Mouse (Mus musculus): Measurements from ENCODE around the gene Ywhae. TPM values are rescaled to one million over a fixed set of nuclear protein-coding genes. Genes with fewer than 3 reads are reported as not detected.
A peak's percentile ranks its signal among the peaks of the same experiment; 100 is the strongest.
"Not testable (repeated sequence)": the region's sequence is repeated elsewhere in the genome, so short reads cannot be mapped to it uniquely, and the experiment has no call there.

The Ywhae gene
- polyA plus RNA-seq, 1 experiment, result 188 TPM

DNA sequence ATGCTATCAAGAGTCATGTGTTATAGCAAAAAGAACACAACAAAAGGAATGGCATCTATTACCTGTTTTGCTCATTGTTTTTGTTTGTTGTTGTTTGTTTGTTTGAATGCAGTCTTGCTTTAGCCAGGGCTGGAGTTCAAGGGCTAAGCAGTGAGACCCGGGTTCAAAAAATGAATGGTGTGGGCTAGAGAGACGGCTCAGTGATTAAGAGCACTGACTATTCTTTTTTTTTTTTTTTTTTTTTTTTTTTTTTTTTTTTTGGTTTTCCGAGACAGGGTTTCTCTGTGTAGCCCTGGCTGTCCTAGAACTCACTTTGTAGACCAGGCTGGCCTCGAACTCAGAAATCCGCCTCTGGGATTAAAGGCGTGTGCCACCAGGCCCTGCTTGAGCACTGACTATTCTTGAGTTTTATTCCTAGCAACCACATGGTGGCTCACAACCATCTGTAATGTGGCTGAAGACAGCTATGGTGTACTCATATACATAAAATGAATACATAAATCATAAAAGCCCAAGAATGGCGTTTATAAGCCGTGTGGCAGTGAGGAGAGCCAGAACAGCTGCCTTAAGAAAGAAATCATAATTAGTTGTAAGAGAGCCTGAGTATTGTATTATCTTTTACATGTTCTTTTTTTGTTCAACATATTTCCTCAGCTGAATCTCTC lies 15.9 kb upstream of the Ywhae start:
- Histone ChIP-seq H3K27ac (ENCODE audit: control insufficient read depth, insufficient read depth, low read depth, low read length) (no peak overlapping the region), H3K4me3 (ENCODE audit: control insufficient read depth, low read depth, low read length) (no peak overlapping the region), H3K27me3 (ENCODE audit: control insufficient read depth, insufficient read depth, low read length) (no peaks in the 10 kb centered on the region), H3K36me3 (ENCODE audit: control insufficient read depth, insufficient read depth, low read length) (no peaks in the 10 kb centered on the region), H3K4me1 (ENCODE audit: control insufficient read depth, insufficient read depth, low read length) (peaks cover 6% of the 10 kb centered on the region)
- TF ChIP-seq CTCF (IDR thresholded peaks at IDR 0.05; ENCODE audit: control insufficient read depth, insufficient read depth, insufficient replicate concordance, low read depth, low read length) (no peak), POLR2A (IDR thresholded peaks at IDR 0.05; ENCODE audit: control insufficient read depth, low read depth, low read length) (no peak)

DNA sequence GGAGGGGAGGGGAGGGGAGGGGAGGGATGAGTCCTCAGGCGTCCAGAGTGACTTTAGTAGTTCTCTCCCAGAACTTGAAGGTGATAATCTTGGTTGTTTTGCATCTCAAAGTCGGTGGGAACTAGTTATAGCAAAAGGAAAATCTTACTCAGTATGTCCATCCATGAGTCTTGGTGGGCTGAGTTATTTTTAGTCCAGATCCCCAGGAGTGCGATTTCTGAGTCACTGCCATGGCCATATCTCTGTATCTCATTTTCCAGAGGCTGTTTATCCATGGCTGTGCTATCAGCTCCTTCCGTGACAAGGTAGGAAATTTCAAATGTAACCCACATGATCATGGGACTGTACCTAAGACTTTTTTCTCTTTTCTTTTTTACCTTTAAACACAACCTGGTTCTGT lies 10.3 kb upstream of the Ywhae start:
- H3K4me3 ChIP-seq (ENCODE audit: control insufficient read depth, low read depth, low read length), result no peak overlapping the region
- TF ChIP-seq POLR2A (IDR thresholded peaks at IDR 0.05; ENCODE audit: control insufficient read depth, low read depth, low read length) (no peak), CTCF (IDR thresholded peaks at IDR 0.05; ENCODE audit: control insufficient read depth, insufficient read depth, insufficient replicate concordance, low read depth, low read length) (no peak)
- H3K36me3 ChIP-seq (ENCODE audit: control insufficient read depth, insufficient read depth, low read length), result no peaks in the 10 kb centered on the region
- no peaks in the 10 kb centered on the region for H3K4me1 ChIP-seq (ENCODE audit: control insufficient read depth, insufficient read depth, low read length)
- no peaks in the 10 kb centered on the region for H3K27me3 ChIP-seq (ENCODE audit: control insufficient read depth, insufficient read depth, low read length)
- H3K27ac ChIP-seq (ENCODE audit: control insufficient read depth, insufficient read depth, low read depth, low read length), result no peak overlapping the region

DNA sequence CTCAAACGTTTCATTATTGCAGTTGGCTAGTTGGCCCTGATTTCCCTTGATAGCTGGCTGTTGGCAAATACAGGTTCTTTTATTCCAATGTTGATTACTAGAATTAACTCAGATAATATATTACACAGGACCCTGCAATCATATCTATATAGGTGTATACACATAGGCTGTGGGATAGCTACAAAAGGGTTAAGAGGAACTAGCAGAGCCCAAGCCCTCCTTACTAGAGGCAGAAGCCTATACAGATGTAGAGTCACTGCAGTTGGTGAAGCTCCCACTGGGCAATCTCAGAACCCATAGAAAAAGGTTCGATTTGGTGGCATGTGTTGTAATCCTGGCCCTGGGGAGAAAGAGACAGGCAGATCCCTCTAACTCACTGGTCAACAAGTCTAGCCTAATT lies 5.5 kb upstream of the Ywhae start:
- H3K4me1 ChIP-seq (ENCODE audit: control insufficient read depth, insufficient read depth, low read length), result no peaks in the 10 kb centered on the region
- H3K27me3 ChIP-seq (ENCODE audit: control insufficient read depth, insufficient read depth, low read length), result no peaks in the 10 kb centered on the region
- H3K36me3 ChIP-seq (ENCODE audit: control insufficient read depth, insufficient read depth, low read length), result no peaks in the 10 kb centered on the region
- H3K4me3 ChIP-seq (ENCODE audit: control insufficient read depth, low read depth, low read length), result no peak overlapping the region
- H3K27ac ChIP-seq (ENCODE audit: control insufficient read depth, insufficient read depth, low read depth, low read length), result no peak overlapping the region
- TF ChIP-seq POLR2A (IDR thresholded peaks at IDR 0.05; ENCODE audit: control insufficient read depth, low read depth, low read length) (no peak), CTCF (IDR thresholded peaks at IDR 0.05; ENCODE audit: control insufficient read depth, insufficient read depth, insufficient replicate concordance, low read depth, low read length) (no peak)

DNA sequence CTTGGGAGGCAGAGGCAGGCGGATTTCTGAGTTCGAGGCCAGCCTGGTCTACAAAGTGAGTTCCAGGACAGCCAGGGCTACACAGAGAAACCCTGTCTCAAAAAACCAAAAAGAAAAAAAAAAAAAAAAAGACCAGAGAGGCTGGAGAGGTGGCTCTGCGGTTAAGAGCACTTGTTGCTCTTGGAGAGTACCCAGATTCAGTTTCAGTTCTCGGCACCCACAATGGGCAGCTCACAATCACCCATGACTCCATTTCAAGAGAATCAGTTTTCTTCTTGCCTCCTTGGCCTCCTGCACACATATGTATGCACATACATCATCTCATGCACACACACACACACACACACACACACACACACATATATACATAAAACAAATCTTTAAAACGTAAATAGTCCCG lies 5.0 kb upstream of the Ywhae start:
- H3K27ac ChIP-seq (ENCODE audit: control insufficient read depth, insufficient read depth, low read depth, low read length); H3K27me3 ChIP-seq (ENCODE audit: control insufficient read depth, insufficient read depth, low read length); H3K4me1 ChIP-seq (ENCODE audit: control insufficient read depth, insufficient read depth, low read length); H3K36me3 ChIP-seq (ENCODE audit: control insufficient read depth, insufficient read depth, low read length); H3K4me3 ChIP-seq (ENCODE audit: control insufficient read depth, low read depth, low read length): not testable (repeated sequence)

DNA sequence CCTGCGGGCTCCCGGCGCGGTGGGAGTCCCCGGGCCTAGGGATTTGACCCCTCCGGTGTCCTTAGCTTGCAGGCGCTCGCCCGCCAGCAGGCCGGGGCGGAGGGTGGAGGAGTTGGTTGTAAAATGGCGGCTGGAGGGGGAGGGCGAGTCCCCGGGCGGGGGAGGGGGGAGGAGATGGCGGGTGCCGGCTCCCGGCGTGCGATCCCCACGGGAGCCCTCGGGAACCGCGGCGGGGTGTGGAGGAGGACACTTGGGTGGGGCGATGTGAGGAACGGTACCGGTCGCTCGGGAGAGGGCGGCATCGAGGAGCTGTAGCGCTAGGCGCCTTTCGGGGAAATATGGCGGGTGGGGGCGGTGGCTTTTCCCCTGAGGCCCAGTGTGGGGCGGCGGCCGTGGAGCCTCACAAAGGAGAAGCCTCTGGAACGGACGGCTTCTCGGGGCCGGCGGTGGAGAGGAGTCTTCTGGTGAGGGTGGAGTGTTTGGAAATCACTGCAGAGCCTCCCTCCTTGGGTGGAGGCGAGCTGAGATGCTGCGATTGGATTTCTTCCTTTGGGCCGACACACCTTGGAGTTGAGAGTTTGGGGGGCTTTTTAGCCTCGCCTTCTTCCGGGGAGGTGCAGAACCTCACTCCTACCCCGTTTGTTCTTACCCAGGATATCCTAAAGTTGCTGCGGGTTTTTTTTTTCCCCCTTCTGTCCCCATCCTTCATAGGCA lies 715 bp downstream of the Ywhae start:
- Histone ChIP-seq H3K4me1 (ENCODE audit: control insufficient read depth, insufficient read depth, low read length) (peaks cover 3% of the 10 kb centered on the region; the same call in 1 of the 2 replicates), H3K4me3 (ENCODE audit: control insufficient read depth, low read depth, low read length) (peak overlapping the region; percentile 97), H3K27me3 (ENCODE audit: control insufficient read depth, insufficient read depth, low read length) (no peaks in the 10 kb centered on the region), H3K36me3 (ENCODE audit: control insufficient read depth, insufficient read depth, low read length) (no peaks in the 10 kb centered on the region), H3K27ac (ENCODE audit: control insufficient read depth, insufficient read depth, low read depth, low read length) (peak overlapping the region; percentile 99)
- no peak for TF ChIP-seq POLR2A (IDR thresholded peaks at IDR 0.05; ENCODE audit: control insufficient read depth, low read depth, low read length)
- TF ChIP-seq CTCF (IDR thresholded peaks at IDR 0.05; ENCODE audit: control insufficient read depth, insufficient read depth, insufficient replicate concordance, low read depth, low read length), result no peak

DNA sequence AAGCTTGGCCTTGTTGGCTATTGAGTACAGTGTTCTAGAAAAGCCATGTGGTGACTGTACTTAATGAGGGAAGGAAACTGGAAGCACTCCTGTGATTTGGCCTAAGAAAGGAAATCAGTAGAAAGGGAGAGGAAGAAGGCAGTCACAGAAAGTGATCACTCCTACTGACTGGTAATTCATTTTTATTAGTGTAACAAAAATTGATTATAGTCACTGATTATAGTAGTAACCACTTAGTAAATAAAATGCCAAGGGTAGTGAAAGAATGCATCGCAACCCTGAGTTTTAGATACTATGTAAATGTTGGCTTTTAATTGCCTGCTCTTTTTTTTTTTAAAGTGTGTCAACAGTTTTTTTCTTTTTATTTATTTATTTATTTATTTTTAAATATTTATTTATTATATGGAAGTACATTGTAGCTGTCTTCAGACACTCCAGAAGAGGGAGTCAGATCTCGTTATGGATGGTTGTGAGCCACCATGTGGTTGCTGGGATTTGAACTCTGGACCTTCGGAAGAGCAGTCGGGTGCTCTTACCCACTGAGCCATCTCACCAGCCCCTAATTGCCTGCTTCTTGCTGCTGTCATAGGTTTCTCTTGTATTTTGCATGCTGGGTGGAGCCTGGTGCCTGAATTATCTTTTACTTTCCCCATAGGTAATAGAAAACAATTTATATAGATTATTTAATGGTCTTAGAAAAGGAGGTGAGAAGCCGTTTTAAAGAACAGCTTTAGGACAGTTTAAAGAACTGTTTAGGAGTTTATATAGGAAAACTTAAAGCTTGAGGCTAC lies 3.0 kb downstream of the Ywhae start:
- no peak overlapping the region for H3K4me3 ChIP-seq (ENCODE audit: control insufficient read depth, low read depth, low read length)
- H3K36me3 ChIP-seq (ENCODE audit: control insufficient read depth, insufficient read depth, low read length), result no peaks in the 10 kb centered on the region
- no peak for TF ChIP-seq POLR2A (IDR thresholded peaks at IDR 0.05; ENCODE audit: control insufficient read depth, low read depth, low read length)
- no peak for TF ChIP-seq CTCF (IDR thresholded peaks at IDR 0.05; ENCODE audit: control insufficient read depth, insufficient read depth, insufficient replicate concordance, low read depth, low read length)
- H3K4me1 ChIP-seq (ENCODE audit: control insufficient read depth, insufficient read depth, low read length), result peaks cover 3% of the 10 kb centered on the region; the same call in 1 of the 2 replicates
- H3K27ac ChIP-seq (ENCODE audit: control insufficient read depth, insufficient read depth, low read depth, low read length), result no peak overlapping the region
- no peaks in the 10 kb centered on the region for H3K27me3 ChIP-seq (ENCODE audit: control insufficient read depth, insufficient read depth, low read length)

DNA sequence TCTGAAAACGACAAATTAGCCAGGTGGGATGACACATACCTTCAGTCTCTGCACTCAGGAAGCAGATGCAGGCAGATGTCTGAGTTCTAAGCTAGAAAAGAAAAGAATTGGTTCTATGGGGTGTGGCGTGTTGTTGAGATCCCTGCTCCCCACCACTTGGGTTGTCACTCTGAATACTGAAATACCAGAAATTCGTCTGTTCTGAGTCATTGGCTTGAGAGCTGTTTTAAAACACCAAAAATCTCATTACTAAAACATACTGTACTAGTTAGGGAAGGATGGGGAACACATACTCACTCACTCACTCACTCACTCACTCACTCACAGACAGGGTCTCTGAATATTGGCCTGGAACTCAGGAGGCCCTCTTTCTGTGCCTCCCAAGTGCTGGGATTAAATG lies 4.3 kb downstream of the Ywhae start:
- Histone ChIP-seq H3K27ac (ENCODE audit: control insufficient read depth, insufficient read depth, low read depth, low read length) (no peak overlapping the region), H3K4me1 (ENCODE audit: control insufficient read depth, insufficient read depth, low read length) (peaks cover 3% of the 10 kb centered on the region; the same call in 1 of the 2 replicates), H3K36me3 (ENCODE audit: control insufficient read depth, insufficient read depth, low read length) (no peaks in the 10 kb centered on the region), H3K27me3 (ENCODE audit: control insufficient read depth, insufficient read depth, low read length) (no peaks in the 10 kb centered on the region), H3K4me3 (ENCODE audit: control insufficient read depth, low read depth, low read length) (no peak overlapping the region)
- TF ChIP-seq POLR2A (IDR thresholded peaks at IDR 0.05; ENCODE audit: control insufficient read depth, low read depth, low read length), result no peak
- TF ChIP-seq CTCF (IDR thresholded peaks at IDR 0.05; ENCODE audit: control insufficient read depth, insufficient read depth, insufficient replicate concordance, low read depth, low read length), result no peak

Measured in testis, adult 2 months (tissue).